Mouse (Mus musculus) heart, adult 2 months (tissue): ENCODE data around the gene Pim2. TPM values are rescaled to one million over a fixed set of nuclear protein-coding genes. Genes with fewer than 3 reads are reported as not detected.

Experiments
- DNase-seq, 2 experiments: peaks; one replicate each; pipeline ENCODE4 v3.0.0; 2021
- H3K27ac ChIP-seq: fragments of 200-600 bp; 2 replicates; pipeline ENCODE4 v1.8.1; 2022
- H3K27me3 ChIP-seq: fragments of 200-500 bp; 2 replicates; pipeline ENCODE4 v1.6.1; 2012; ENCODE audit warnings: mild to moderate bottlenecking, low read length, inconsistent platforms, mixed read lengths; ENCODE audit not compliant: control insufficient read depth, insufficient read depth
- H3K36me3 ChIP-seq: fragments of 200-500 bp; 2 replicates; pipeline ENCODE4 v1.6.1; 2012; ENCODE audit warnings: low read length, inconsistent platforms; ENCODE audit not compliant: control insufficient read depth, insufficient read depth
- H3K4me1 ChIP-seq: fragments of 200-500 bp; 2 replicates; pipeline ENCODE4 v1.6.1; 2011; ENCODE audit warnings: low read length; ENCODE audit not compliant: control insufficient read depth, insufficient read depth
- H3K4me3 ChIP-seq: fragments of 200-600 bp; 2 replicates; pipeline ENCODE4 v1.8.1; 2022
- H3K79me2 ChIP-seq: fragments of 200-500 bp; replicated peaks from 2 replicates; pipeline ENCODE4 v1.6.1; 2012; ENCODE audit warnings: mild to moderate bottlenecking, inconsistent platforms, low read length, moderate library complexity, mixed read lengths; ENCODE audit not compliant: control insufficient read depth, insufficient read depth
- H3K9ac ChIP-seq: fragments of 200-500 bp; 2 replicates; pipeline ENCODE4 v1.6.1; 2012; ENCODE audit warnings: low read depth, mild to moderate bottlenecking, control low read depth, inconsistent platforms, low read length, mixed read lengths
- CTCF ChIP-seq: fragments of 200-600 bp; IDR thresholded peaks from 2 replicates; pipeline ENCODE4 v1.8.1; 2022; ENCODE audit warnings: antibody characterized with exemption, mild to moderate bottlenecking, moderate library complexity
- EP300 ChIP-seq: fragments of 200-500 bp; IDR thresholded peaks from 2 replicates; pipeline ENCODE4 v1.6.1; 2011; ENCODE audit warnings: low read depth, low read length, control low read depth; ENCODE audit not compliant: insufficient read depth
- POLR2A ChIP-seq: fragments of 200-500 bp; IDR thresholded peaks from 2 replicates; pipeline ENCODE4 v1.6.1; 2011; ENCODE audit warnings: mild to moderate bottlenecking, low read depth, low read length, control low read depth; ENCODE audit not compliant: insufficient read depth
- WGBS: fragments of 180-500 bp; shearing (Covaris S2); methylation state at CpG from one replicate; pipeline ENCODE4 v1.1.7; 2018; 5-methylcytosine and 5-hydroxymethylcytosine counted together
- intact Hi-C: fragments of 180-260 bp; cut with DNase I; formaldehyde crosslinking; loops from one replicate; pipeline ENCODE4 v1.15.1; 2025
- polyA plus RNA-seq: library from polyadenylated mRNA; depleted of rRNA; stranded (reverse); fragments of >200 nt; gene quantifications from 2 replicates; pipeline ENCODE4 v1.2.3, GENCODE M21; 2012; rRNA removed
- total RNA-seq, 2 experiments: library from RNA; stranded (reverse); gene quantifications; 2 replicates each; pipeline ENCODE4 v1.2.3; 2021

The Pim2 gene
- total and polyA plus RNA-seq, 3 experiments, result 2.6 to 5.7 (median 4.0) TPM

GRCm38 (mm10) chrX:7928270-7928790, 50.3 kb downstream of the Pim2 start, which contains the start of gene Eras:
Gene Eras, minus strand, starts transcription at chrX:7928607.
- Histone ChIP-seq H3K4me3 (no peak within 1 kb of the TSS), H3K4me1 (no peaks in the 10 kb centered on the region), H3K79me2 (no peaks in the 10 kb centered on the region), H3K27ac (no peak within 1 kb of the TSS), H3K27me3 (no peaks in the 10 kb centered on the region; the same call in 1 of the 2 replicates), H3K9ac (no peak within 1 kb of the TSS), H3K36me3 (no peaks in the 10 kb centered on the region)
- DNase-seq, result no peak
- WGBS, result 28% methylated on average over 19 of the region's 19 CpGs
- TF ChIP-seq CTCF (no peak), POLR2A (no peak), EP300 (no peak)
- intact Hi-C loops, result no loop called here

Other genes starting within 250 kb of the Pim2 start
- 1 to 10 TPM; 2.6 to 4.2 TPM for gene Syp, start 239.8 kb upstream of the Pim2 start, total RNA-seq
- gene Syp, start 239.8 kb upstream of the Pim2 start, polyA plus RNA-seq, result 3.4 and 3.8 TPM in 2 replicates
- 10 to 100 TPM; 16.8 to 25.2 TPM for gene Prickle3, start 221.0 kb upstream of the Pim2 start, total RNA-seq
- 21.5 and 27.8 TPM in 2 replicates for gene Prickle3, start 221.0 kb upstream of the Pim2 start, polyA plus RNA-seq
- gene Plp2, start 206.9 kb upstream of the Pim2 start, total RNA-seq, result 10 to 100 TPM; 40.3 to 56.3 TPM
- 118 and 159 TPM in 2 replicates for gene Plp2, start 206.9 kb upstream of the Pim2 start, polyA plus RNA-seq
- 10 to 100 TPM; 23.1 to 32.5 TPM for gene Magix, start 197.0 kb upstream of the Pim2 start, total RNA-seq
- 37.5 and 44.5 TPM in 2 replicates for gene Magix, start 197.0 kb upstream of the Pim2 start, polyA plus RNA-seq
- 10 to 100 TPM; 18.0 to 19.3 TPM for gene Gpkow, start 181.1 kb upstream of the Pim2 start, total RNA-seq
- 7.1 and 11.4 TPM in 2 replicates for gene Gpkow, start 181.1 kb upstream of the Pim2 start, polyA plus RNA-seq
- gene Wdr45, start 163.9 kb upstream of the Pim2 start, total RNA-seq, result 10 to 100 TPM; 41.3 to 42.5 TPM
- gene Wdr45, start 163.9 kb upstream of the Pim2 start, polyA plus RNA-seq, result 48.3 and 57.9 TPM in 2 replicates
- gene Gm45208, start 156.0 kb upstream of the Pim2 start, total RNA-seq, result under 1 TPM in 1 of 2 experiments, not detected in 1; 0.94 TPM
- 0.21 TPM in 1 of 2 replicates, not detected in the other for gene Gm45208, start 156.0 kb upstream of the Pim2 start, polyA plus RNA-seq
- 1 to 10 TPM; 6.1 to 6.7 TPM for gene Praf2, start 149.8 kb upstream of the Pim2 start, total RNA-seq
- gene Praf2, start 149.8 kb upstream of the Pim2 start, polyA plus RNA-seq, result 15.8 and 19.5 TPM in 2 replicates
- 1 to 10 TPM in 1 of 2 experiments, under 1 TPM in 1; 0.32 to 1.1 TPM for gene Ccdc120, start 127.4 kb upstream of the Pim2 start, total RNA-seq
- gene Ccdc120, start 127.4 kb upstream of the Pim2 start, polyA plus RNA-seq, result 1.1 and 2.8 TPM in 2 replicates
- 10 to 100 TPM; 13.0 to 15.4 TPM for gene Tfe3, start 115.7 kb upstream of the Pim2 start, total RNA-seq
- 11.1 and 13.5 TPM in 2 replicates for gene Tfe3, start 115.7 kb upstream of the Pim2 start, polyA plus RNA-seq
- gene Gripap1, start 88.5 kb upstream of the Pim2 start, total RNA-seq, result 10 to 100 TPM; 20.8 to 24.6 TPM
- 25.3 and 38.9 TPM in 2 replicates for gene Gripap1, start 88.5 kb upstream of the Pim2 start, polyA plus RNA-seq
- gene Kcnd1, start 56.0 kb upstream of the Pim2 start, total RNA-seq, result under 1 TPM; 0.21 to 0.27 TPM
- 0.59 and 1.2 TPM in 2 replicates for gene Kcnd1, start 56.0 kb upstream of the Pim2 start, polyA plus RNA-seq
- gene Otud5, start 36.9 kb upstream of the Pim2 start, total RNA-seq, result 10 to 100 TPM; 20.3 to 24.5 TPM
- 16.6 and 19.1 TPM in 2 replicates for gene Otud5, start 36.9 kb upstream of the Pim2 start, polyA plus RNA-seq
- gene Slc35a2, start 5.8 kb downstream of the Pim2 start, total RNA-seq, result 10 to 100 TPM; 14.8 to 15.0 TPM
- 25.2 and 31.9 TPM in 2 replicates for gene Slc35a2, start 5.8 kb downstream of the Pim2 start, polyA plus RNA-seq
- 10 to 100 TPM; 20.4 to 25.1 TPM for gene Pqbp1, start 21.0 kb downstream of the Pim2 start, total RNA-seq
- 30.7 and 42.6 TPM in 2 replicates for gene Pqbp1, start 21.0 kb downstream of the Pim2 start, polyA plus RNA-seq
- 10 to 100 TPM; 43.4 to 45.0 TPM for gene Timm17b, start 21.1 kb downstream of the Pim2 start, total RNA-seq
- gene Timm17b, start 21.1 kb downstream of the Pim2 start, polyA plus RNA-seq, result 40.2 and 45.1 TPM in 2 replicates
- not detected for gene Gm10491, start 29.6 kb downstream of the Pim2 start, total RNA-seq
- not detected in 2 replicates for gene Gm10491, start 29.6 kb downstream of the Pim2 start, polyA plus RNA-seq
- not detected for gene Gm10490, start 31.3 kb downstream of the Pim2 start, total RNA-seq
- not detected in 2 replicates for gene Gm10490, start 31.3 kb downstream of the Pim2 start, polyA plus RNA-seq
- under 1 TPM in 1 of 2 experiments, not detected in 1; 0.16 TPM for gene Pcsk1n, start 41.6 kb downstream of the Pim2 start, total RNA-seq
- 0.18 and 0.25 TPM in 2 replicates for gene Pcsk1n, start 41.6 kb downstream of the Pim2 start, polyA plus RNA-seq
- not detected for gene Eras, start 50.3 kb downstream of the Pim2 start, total RNA-seq
- not detected in 2 replicates for gene Eras, start 50.3 kb downstream of the Pim2 start, polyA plus RNA-seq
- 1 to 10 TPM; 7.9 to 9.6 TPM for gene Hdac6, start 69.6 kb downstream of the Pim2 start, total RNA-seq
- 14.8 and 19.8 TPM in 2 replicates for gene Hdac6, start 69.6 kb downstream of the Pim2 start, polyA plus RNA-seq
- under 1 TPM; 0.23 to 0.27 TPM for gene Gata1, start 99.8 kb downstream of the Pim2 start, total RNA-seq
- gene Gata1, start 99.8 kb downstream of the Pim2 start, polyA plus RNA-seq, result 0.26 and 0.43 TPM in 2 replicates
- not detected for gene Glod5, start 140.2 kb downstream of the Pim2 start, total RNA-seq
- gene Glod5, start 140.2 kb downstream of the Pim2 start, polyA plus RNA-seq, result not detected in 2 replicates
- 1 to 10 TPM; 3.6 to 3.9 TPM for gene Suv39h1, start 196.5 kb downstream of the Pim2 start, total RNA-seq
- 4.6 and 6.1 TPM in 2 replicates for gene Suv39h1, start 196.5 kb downstream of the Pim2 start, polyA plus RNA-seq
- 1 to 10 TPM; 1.7 to 2.6 TPM for gene Was, start 212.2 kb downstream of the Pim2 start, total RNA-seq
- gene Was, start 212.2 kb downstream of the Pim2 start, polyA plus RNA-seq, result 1.9 and 2.2 TPM in 2 replicates